Mouse (Mus musculus): ENCODE measurements around the gene Vmn1r220.
"Not testable (repeated sequence)": the region's sequence is repeated elsewhere in the genome, so short reads cannot be mapped to it uniquely, and the experiment has no call there.

Vmn1r220 gene

DNA sequence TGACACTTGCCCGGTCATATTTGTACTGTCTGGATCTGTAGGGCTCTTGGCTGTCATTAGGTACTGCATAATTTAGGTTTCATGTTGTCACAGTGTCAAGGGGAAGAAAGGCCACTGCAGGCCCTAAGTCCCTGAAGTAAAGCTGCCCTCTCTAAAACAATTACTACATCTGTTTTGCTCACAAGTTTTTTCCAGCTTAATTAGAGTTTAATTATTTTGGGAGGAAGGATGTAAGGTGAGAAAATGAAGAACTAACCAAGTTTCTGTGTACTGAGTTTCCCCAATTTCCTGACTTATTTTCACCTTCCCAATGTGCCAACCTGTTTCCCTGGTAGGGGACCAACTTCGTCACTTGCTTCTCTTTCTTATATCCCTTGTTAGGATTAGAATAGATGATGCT lies at the start of gene Vmn1r220:
TSS of gene Vmn1r220 (minus strand) at position 101 of the 400 bp plus-strand sequence.
- DNase-seq (ENCODE audit: low read depth, low spot score), result no peak

- not testable (repeated sequence) for DNase-seq (ENCODE audit: low read depth, low spot score)
Measured at GRCm38 (mm10) chr13:23235847-23236246, 48.1 kb upstream of the Vmn1r220 start, which contains the start of gene Vmn1r222. TSS of gene Vmn1r222 (minus strand) at chr13:23235947.

- DNase-seq (ENCODE audit: low read depth, low spot score), result not testable (repeated sequence)
Measured at GRCm38 (mm10) chr13:23213827-23214226, 26.1 kb upstream of the Vmn1r220 start, which contains the start of gene Vmn1r221. TSS of gene Vmn1r221 (plus strand) at chr13:23214127.

DNA sequence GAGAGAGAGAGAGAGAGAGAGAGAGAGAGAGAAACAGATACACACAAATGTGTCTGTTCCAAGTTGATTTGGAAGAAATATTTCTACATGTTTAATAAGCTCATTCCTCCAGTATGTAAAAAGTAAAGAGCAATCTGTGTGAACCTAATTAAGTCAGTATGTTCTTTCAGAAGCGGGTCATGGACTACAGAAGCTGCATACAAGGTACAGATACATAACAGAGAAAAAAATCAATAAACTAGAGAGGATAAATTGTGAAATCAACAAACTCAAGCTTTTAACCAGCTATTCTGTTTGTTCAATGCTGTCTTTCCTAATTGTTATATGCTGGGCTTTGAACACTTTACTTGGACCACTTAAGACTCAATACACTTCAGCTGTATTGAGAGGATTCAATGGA lies 16.1 kb upstream of the Vmn1r220 start:
- DNase-seq (ENCODE audit: low read depth, low spot score), result not testable (repeated sequence)

DNA sequence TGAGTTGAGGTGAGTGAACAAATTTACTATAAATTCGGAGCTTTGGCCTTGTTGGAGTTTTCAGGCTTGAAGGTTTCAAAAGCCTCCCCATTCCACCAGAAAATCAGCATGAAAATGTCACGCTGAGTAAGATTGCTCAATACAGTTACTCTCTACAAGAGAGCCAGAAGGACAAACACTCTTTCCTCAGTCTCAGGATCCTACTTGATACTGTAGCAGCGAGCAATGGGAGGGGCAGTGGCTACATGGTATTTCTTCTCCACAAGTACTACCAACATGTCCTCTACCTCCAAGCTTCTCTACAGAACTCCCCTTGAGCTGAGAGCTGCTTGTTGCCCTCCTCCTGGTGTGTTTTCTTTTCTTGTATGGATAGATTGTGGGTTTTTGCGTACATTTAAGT lies 21.3 kb downstream of the Vmn1r220 start:
- DNase-seq (ENCODE audit: low read depth, low spot score), result not testable (repeated sequence)

- no peak for DNase-seq (ENCODE audit: low read depth, low spot score)
Measured at GRCm38 (mm10) chr13:23159012-23159411, 28.8 kb downstream of the Vmn1r220 start, which contains the start of gene Vmn1r219. TSS of gene Vmn1r219 (plus strand) at chr13:23159312.

GRCm38 (mm10) chr13:23157848-23158247 lies 29.9 kb downstream of the Vmn1r220 start:
- DNase-seq (ENCODE audit: low read depth, low spot score), result no peak

GRCm38 (mm10) chr13:23138880-23139279 lies 48.9 kb downstream of the Vmn1r220 start:
- no peak for DNase-seq (ENCODE audit: low read depth, low spot score)

GRCm38 (mm10) chr13:23133501-23133900 lies 54.3 kb downstream of the Vmn1r220 start:
- no peak for DNase-seq (ENCODE audit: low read depth, low spot score)

- DNase-seq (ENCODE audit: low read depth, low spot score), result no peak
Measured at GRCm38 (mm10) chr13:23133099-23133498, 54.7 kb downstream of the Vmn1r220 start, which contains the start of gene Vmn1r218. TSS of gene Vmn1r218 (plus strand) at chr13:23133155.
